Mouse (Mus musculus): Measurements from ENCODE around the gene Mybpc3. TPM values are rescaled to one million over a fixed set of nuclear protein-coding genes. Genes with fewer than 3 reads are reported as not detected.
A peak's percentile ranks its signal among the peaks of the same experiment; 100 is the strongest.

The Mybpc3 gene
- polyA plus RNA-seq, 1 experiment from 2014 or later, result 4.7 TPM

DNA sequence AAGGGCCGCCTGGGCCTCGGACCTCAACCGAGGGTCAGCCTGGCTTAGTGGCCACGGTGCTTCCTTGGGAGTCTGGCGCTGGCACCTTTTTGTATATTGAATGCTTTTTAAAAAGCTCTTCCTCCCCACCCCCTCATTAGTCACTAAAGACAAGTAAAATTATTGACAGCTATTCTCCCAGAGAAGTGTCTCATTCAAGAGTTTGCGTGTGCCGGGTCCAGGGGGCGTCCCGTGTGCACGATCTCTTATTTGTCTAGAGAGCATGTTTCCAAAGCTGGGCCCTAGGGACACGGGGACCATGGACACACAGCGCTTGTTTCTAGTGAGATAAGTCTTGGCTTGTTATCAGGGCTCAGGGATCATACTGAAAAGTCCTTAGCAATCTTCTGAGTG, 2.4 kb upstream of the Mybpc3 start:
- Histone ChIP-seq H3K27ac (ENCODE audit: low read length) (no peak overlapping the region), H3K27me3 (replicated peaks; ENCODE audit: insufficient read depth, low read length) (no peaks in the 10 kb centered on the region), H3K4me2 (replicated peaks; ENCODE audit: low read depth, low read length) (peak overlapping the region; percentile 83), H3K36me3 (ENCODE audit: insufficient read depth, low read length) (no peaks in the 10 kb centered on the region), H3K9ac (replicated peaks; ENCODE audit: low read depth) (peak overlapping the region; percentile 43), H3K4me3 (ENCODE audit: low read depth, low read length) (peak overlapping the region; percentile 38), H3K4me1 (ENCODE audit: insufficient read depth, low read depth, low read length) (no peaks in the 10 kb centered on the region), H3K9me3 (ENCODE audit: low read length) (no peaks in the 10 kb centered on the region)
- DNase-seq (ENCODE audit: low spot score) (peak; percentile 16), ATAC-seq (no peak)
- TF ChIP-seq EP300 (IDR thresholded peaks at IDR 0.05) (no peak), CTCF (IDR thresholded peaks at IDR 0.05) (no peak)
- WGBS, result 17% methylated on average over 12 of the region's 12 CpGs

DNA sequence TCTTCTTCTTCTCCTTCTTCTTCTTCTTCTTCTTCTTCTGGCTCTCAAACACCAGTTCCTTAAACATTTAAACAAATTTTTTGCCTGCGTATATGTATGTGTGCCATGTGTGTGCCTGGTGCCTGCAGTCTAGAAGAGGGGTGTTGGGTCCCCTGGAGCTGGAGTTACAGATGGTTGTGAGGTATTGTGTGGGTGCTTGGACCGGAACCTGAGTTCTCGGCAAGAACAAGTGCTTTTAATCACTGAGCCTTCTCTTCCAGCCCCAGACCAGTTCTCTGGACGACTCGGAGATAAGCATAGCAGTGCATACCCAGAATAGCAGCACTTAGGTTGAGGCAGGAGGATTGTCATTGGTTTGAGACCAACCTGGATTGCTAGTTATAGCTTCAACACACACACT, 1.1 kb upstream of the Mybpc3 start:
- Histone ChIP-seq H3K4me3 (ENCODE audit: low read depth, low read length) (no peak overlapping the region), H3K4me2 (replicated peaks; ENCODE audit: low read depth, low read length) (no peak overlapping the region), H3K36me3 (ENCODE audit: insufficient read depth, low read length) (no peaks in the 10 kb centered on the region), H3K27me3 (replicated peaks; ENCODE audit: insufficient read depth, low read length) (no peaks in the 10 kb centered on the region), H3K9ac (replicated peaks; ENCODE audit: low read depth) (no peak overlapping the region), H3K27ac (ENCODE audit: low read length) (no peak overlapping the region), H3K4me1 (ENCODE audit: insufficient read depth, low read depth, low read length) (no peaks in the 10 kb centered on the region), H3K9me3 (ENCODE audit: low read length) (no peaks in the 10 kb centered on the region)
- WGBS, result 74% methylated on average over 5 of the region's 5 CpGs
- ATAC-seq, result no peak
- TF ChIP-seq CTCF (IDR thresholded peaks at IDR 0.05), result no peak
- TF ChIP-seq EP300 (IDR thresholded peaks at IDR 0.05), result no peak
- DNase-seq (ENCODE audit: low spot score), result no peak

DNA sequence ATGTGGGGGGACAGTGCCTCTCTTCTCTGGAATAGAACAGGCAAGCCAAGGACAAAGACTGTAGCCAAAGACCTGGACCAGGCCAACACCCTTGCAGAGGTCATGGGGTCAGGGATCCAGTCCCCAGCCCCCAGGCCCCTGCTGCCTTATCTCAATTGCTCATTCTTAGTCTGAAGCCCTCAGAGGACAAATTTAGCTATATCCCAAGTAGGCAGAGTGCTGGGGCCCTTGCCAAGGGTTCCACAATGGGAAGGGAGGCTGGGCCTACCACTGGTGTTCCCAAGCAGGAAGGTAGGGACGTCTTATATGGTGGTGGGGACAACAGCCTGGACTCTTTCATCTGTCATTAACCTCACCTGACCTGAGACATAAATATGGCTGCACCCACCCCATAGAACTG, 703 bp downstream of the Mybpc3 start:
- no peak overlapping the region for H3K4me2 ChIP-seq (replicated peaks; ENCODE audit: low read depth, low read length)
- 50% methylated on average over 1 of the region's 1 CpGs for WGBS
- ATAC-seq (no peak), DNase-seq (ENCODE audit: low spot score) (no peak)
- no peak overlapping the region for H3K4me3 ChIP-seq (ENCODE audit: low read depth, low read length)
- H3K9ac ChIP-seq (replicated peaks; ENCODE audit: low read depth), result no peak overlapping the region
- TF ChIP-seq CTCF (IDR thresholded peaks at IDR 0.05) (no peak), EP300 (IDR thresholded peaks at IDR 0.05) (no peak)
- H3K9me3 ChIP-seq (ENCODE audit: low read length), result no peaks in the 10 kb centered on the region
- no peaks in the 10 kb centered on the region for H3K27me3 ChIP-seq (replicated peaks; ENCODE audit: insufficient read depth, low read length)
- H3K4me1 ChIP-seq (ENCODE audit: insufficient read depth, low read depth, low read length), result no peaks in the 10 kb centered on the region
- H3K27ac ChIP-seq (ENCODE audit: low read length), result no peak overlapping the region
- H3K36me3 ChIP-seq (ENCODE audit: insufficient read depth, low read length), result no peaks in the 10 kb centered on the region

DNA sequence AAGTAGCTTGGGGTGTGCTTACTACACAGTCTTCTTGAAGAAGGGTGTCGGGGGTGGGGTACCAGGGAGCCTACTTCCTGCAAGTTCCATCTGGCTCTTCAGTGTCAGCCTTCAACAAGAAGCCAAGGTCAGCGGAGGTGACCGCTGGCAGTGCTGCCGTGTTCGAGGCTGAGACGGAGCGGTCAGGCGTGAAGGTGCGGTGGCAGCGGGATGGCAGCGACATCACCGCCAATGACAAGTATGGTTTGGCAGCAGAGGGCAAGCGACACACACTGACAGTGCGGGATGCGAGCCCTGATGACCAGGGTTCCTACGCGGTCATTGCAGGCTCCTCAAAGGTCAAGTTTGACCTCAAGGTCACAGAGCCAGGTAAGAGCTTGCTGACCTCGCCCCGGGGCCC, 1.1 kb downstream of the Mybpc3 start:
- Histone ChIP-seq H3K27ac (ENCODE audit: low read length) (no peak overlapping the region), H3K4me3 (ENCODE audit: low read depth, low read length) (no peak overlapping the region), H3K9me3 (ENCODE audit: low read length) (no peaks in the 10 kb centered on the region), H3K27me3 (replicated peaks; ENCODE audit: insufficient read depth, low read length) (no peaks in the 10 kb centered on the region), H3K9ac (replicated peaks; ENCODE audit: low read depth) (no peak overlapping the region), H3K4me2 (replicated peaks; ENCODE audit: low read depth, low read length) (no peak overlapping the region), H3K36me3 (ENCODE audit: insufficient read depth, low read length) (no peaks in the 10 kb centered on the region), H3K4me1 (ENCODE audit: insufficient read depth, low read depth, low read length) (no peaks in the 10 kb centered on the region)
- TF ChIP-seq EP300 (IDR thresholded peaks at IDR 0.05), result no peak
- no peak for TF ChIP-seq CTCF (IDR thresholded peaks at IDR 0.05)
- 87% methylated on average over 19 of the region's 19 CpGs for WGBS
- ATAC-seq, result no peak
- DNase-seq (ENCODE audit: low spot score), result no peak

DNA sequence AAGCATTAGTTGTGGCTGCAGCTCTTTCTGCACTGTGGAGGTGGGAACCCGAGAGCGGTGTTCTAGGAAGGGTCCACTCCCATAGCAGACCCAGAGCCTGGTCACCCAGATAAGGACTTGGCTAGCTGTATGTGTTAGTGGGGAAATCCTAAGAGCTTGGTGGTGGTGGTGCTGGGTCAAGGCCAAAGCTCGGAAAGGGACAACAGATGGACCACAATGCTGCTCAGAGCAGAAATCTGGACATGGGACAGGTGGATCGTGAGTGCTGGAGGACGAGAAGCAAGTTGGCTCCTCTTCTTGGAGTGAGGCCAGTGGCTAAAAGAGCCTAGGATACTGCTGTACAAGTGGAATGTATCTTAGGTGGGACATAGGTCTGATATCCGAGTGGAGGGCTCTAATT, 1.6 kb downstream of the Mybpc3 start:
- Histone ChIP-seq H3K4me3 (ENCODE audit: low read depth, low read length) (no peak overlapping the region), H3K27me3 (replicated peaks; ENCODE audit: insufficient read depth, low read length) (no peaks in the 10 kb centered on the region), H3K9me3 (ENCODE audit: low read length) (no peaks in the 10 kb centered on the region), H3K27ac (ENCODE audit: low read length) (no peak overlapping the region), H3K36me3 (ENCODE audit: insufficient read depth, low read length) (no peaks in the 10 kb centered on the region), H3K4me1 (ENCODE audit: insufficient read depth, low read depth, low read length) (no peaks in the 10 kb centered on the region), H3K9ac (replicated peaks; ENCODE audit: low read depth) (no peak overlapping the region), H3K4me2 (replicated peaks; ENCODE audit: low read depth, low read length) (no peak overlapping the region)
- DNase-seq (ENCODE audit: low spot score), result no peak
- TF ChIP-seq CTCF (IDR thresholded peaks at IDR 0.05) (no peak), EP300 (IDR thresholded peaks at IDR 0.05) (no peak)
- ATAC-seq, result no peak
- 71% methylated on average over 6 of the region's 6 CpGs for WGBS

DNA sequence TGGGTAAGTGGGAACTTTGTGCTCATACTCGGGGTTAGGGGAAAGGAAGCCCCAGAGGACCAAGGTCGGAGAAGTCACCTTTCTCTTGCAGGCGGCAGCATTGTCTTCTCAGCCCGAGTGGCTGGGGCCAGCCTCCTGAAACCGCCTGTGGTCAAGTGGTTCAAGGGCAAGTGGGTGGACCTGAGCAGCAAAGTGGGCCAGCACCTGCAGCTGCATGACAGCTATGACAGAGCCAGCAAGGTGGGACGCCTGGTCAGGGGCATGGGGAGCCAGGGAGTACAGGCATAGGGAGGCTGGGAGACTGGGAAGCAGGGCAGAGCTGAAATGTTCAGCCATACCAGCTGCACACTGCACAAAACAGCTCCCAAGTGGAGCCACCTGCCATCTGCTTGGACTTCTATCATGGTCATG, 2.3 kb downstream of the Mybpc3 start:
- H3K4me1 ChIP-seq (ENCODE audit: insufficient read depth, low read depth, low read length), result no peaks in the 10 kb centered on the region
- no peaks in the 10 kb centered on the region for H3K9me3 ChIP-seq (ENCODE audit: low read length)
- no peaks in the 10 kb centered on the region for H3K36me3 ChIP-seq (ENCODE audit: insufficient read depth, low read length)
- no peak overlapping the region for H3K9ac ChIP-seq (replicated peaks; ENCODE audit: low read depth)
- no peak overlapping the region for H3K27ac ChIP-seq (ENCODE audit: low read length)
- WGBS, result 58% methylated on average over 6 of the region's 6 CpGs
- no peaks in the 10 kb centered on the region for H3K27me3 ChIP-seq (replicated peaks; ENCODE audit: insufficient read depth, low read length)
- TF ChIP-seq EP300 (IDR thresholded peaks at IDR 0.05), result no peak
- TF ChIP-seq CTCF (IDR thresholded peaks at IDR 0.05), result no peak
- H3K4me3 ChIP-seq (ENCODE audit: low read depth, low read length), result no peak overlapping the region
- DNase-seq (ENCODE audit: low spot score), result no peak
- H3K4me2 ChIP-seq (replicated peaks; ENCODE audit: low read depth, low read length), result no peak overlapping the region
- no peak for ATAC-seq

DNA sequence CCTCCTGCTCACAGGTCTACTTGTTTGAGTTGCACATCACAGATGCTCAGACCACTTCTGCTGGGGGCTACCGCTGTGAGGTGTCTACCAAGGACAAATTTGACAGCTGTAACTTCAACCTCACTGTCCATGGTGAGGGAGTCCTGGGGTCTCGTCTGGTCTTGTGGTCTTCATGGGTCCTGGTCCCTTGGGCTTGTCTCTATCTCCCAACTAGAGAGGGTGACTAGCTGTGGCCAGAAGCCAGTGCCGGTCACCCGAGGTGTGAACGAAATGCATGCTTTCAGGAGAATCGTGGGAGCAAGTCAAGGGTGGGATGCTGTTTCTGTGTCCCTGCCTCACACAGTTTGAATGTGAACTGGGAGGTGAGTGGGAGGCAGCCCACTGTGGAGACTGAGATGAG, 3.1 kb downstream of the Mybpc3 start:
- Histone ChIP-seq H3K27ac (ENCODE audit: low read length) (no peak overlapping the region), H3K4me2 (replicated peaks; ENCODE audit: low read depth, low read length) (no peak overlapping the region), H3K9ac (replicated peaks; ENCODE audit: low read depth) (no peak overlapping the region), H3K36me3 (ENCODE audit: insufficient read depth, low read length) (no peaks in the 10 kb centered on the region), H3K4me1 (ENCODE audit: insufficient read depth, low read depth, low read length) (no peaks in the 10 kb centered on the region), H3K4me3 (ENCODE audit: low read depth, low read length) (no peak overlapping the region), H3K27me3 (replicated peaks; ENCODE audit: insufficient read depth, low read length) (no peaks in the 10 kb centered on the region), H3K9me3 (ENCODE audit: low read length) (no peaks in the 10 kb centered on the region)
- WGBS, result 70% methylated on average over 6 of the region's 6 CpGs
- TF ChIP-seq EP300 (IDR thresholded peaks at IDR 0.05) (no peak), CTCF (IDR thresholded peaks at IDR 0.05) (no peak)
- ATAC-seq (no peak), DNase-seq (ENCODE audit: low spot score) (no peak)

Measured in lung, postnatal 0 days (tissue).